Mouse (Mus musculus): ENCODE measurements around the gene Nanog.

DNA sequence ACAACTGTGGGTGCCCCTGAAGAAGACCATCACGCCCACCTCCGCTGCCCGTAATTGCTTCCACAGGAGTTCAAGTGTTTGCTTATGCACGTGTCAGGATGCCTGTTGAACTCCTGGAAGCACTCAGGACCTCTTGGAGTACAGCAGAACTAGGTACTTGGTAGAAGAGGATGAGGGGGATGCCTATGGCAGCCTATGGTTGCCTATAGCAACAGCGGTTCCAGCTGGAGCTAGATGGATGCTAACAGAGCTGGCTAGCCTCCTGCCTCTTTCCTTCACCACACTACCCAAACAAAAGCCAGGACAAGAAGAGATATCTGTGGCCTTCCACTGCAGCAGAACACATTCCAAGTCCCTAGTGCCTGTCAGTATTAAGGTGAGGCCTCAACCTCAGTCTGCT lies 39.6 kb upstream of the Nanog start:
- TF ChIP-seq CTCF (conservative IDR thresholded peaks at IDR 0.05; ENCODE audit: insufficient read depth, insufficient read length, low read depth, low read length), result no peak
- TF ChIP-seq POLR2A (IDR thresholded peaks at IDR 0.05; ENCODE audit: low read depth, low read length), result no peak

Measured in kidney, adult 2 months (tissue).